In the genomic region with DNA sequence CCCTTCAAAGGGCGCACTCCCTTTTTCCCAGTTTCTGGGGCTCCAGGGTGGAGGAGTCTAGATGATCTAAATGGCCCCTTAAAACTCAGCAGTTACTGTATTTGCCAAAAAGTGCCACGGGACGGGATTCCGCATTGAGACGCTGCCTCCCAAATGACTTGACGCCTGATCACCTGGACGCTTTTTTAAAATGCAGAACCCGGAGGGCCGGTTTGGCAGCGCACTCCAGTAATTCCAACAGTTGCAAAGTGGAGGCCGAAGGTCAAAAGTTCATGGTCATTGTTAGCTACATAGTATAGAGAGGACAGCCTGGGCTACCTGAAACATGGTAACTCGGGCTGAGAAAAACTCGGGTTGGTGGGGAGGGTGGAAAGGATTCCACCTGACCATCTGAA, we compare ENCODE assay signal across 8 mouse cellular contexts. TPM values are rescaled to one million over a fixed set of nuclear protein-coding genes. Genes with fewer than 3 reads are reported as not detected.
DNase-seq lines count a peak whose midpoint lies in the region; ATAC-seq lines count a peak whose summit lies in the region.

No protein-coding gene starts in this region.

- H3K27me3 ChIP-seq in kidney, embryonic 14.5 days (ENCODE audit: control insufficient read depth, insufficient read depth, low read length), result no peaks in the 10 kb centered on the region
- H3K27me3 ChIP-seq in hindbrain, embryonic 14.5 days (ENCODE audit: control insufficient read depth, insufficient read depth, low read length), result no peaks in the 10 kb centered on the region
- H3K27me3 ChIP-seq in midbrain, embryonic 14.5 days (ENCODE audit: control insufficient read depth, insufficient read depth, low read length), result no peaks in the 10 kb centered on the region

- H3K27ac ChIP-seq in kidney, embryonic 14.5 days (ENCODE audit: low read depth, low read length), result no peak overlapping the region; the same call in 1 of the 2 replicates
- no peak overlapping the region for H3K27ac ChIP-seq in brown adipose tissue, adult 24 weeks (replicated peaks; ENCODE audit: low read depth, low read length)
- H3K27ac ChIP-seq in hindbrain, embryonic 14.5 days, result no peak overlapping the region
- H3K27ac ChIP-seq in midbrain, embryonic 14.5 days (replicated peaks; ENCODE audit: low read depth, low read length), result no peak overlapping the region

- DNase-seq in kidney, adult 18-20 months, result no peak
- DNase-seq in hindbrain, embryonic 14.5 days (ENCODE audit: low spot score), result no peak
- no peak for DNase-seq in midbrain, embryonic 14.5 days
- DNase-seq in adrenal gland, adult 18-20 months (ENCODE audit: low spot score in 2 of 2), result no peak
- DNase-seq in urinary bladder, postnatal 36 days (ENCODE audit: low spot score in 2 of 2), result no peak
- no peak for DNase-seq in spleen, postnatal 14 days (ENCODE audit: low spot score in 2 of 2)

- no peaks in the 10 kb centered on the region for H3K9me3 ChIP-seq in kidney, embryonic 14.5 days (ENCODE audit: control insufficient read depth, low read length)
- no peaks in the 10 kb centered on the region for H3K9me3 ChIP-seq in hindbrain, embryonic 14.5 days (ENCODE audit: control insufficient read depth, low read length)
- no peaks in the 10 kb centered on the region for H3K9me3 ChIP-seq in midbrain, embryonic 14.5 days (ENCODE audit: control insufficient read depth, low read length)

- WGBS in kidney, embryonic 14.5 days, result 1% methylated on average over 13 of the region's 13 CpGs
- 3% methylated on average over 13 of the region's 13 CpGs for WGBS in hindbrain, embryonic 14.5 days
- 3% methylated on average over 13 of the region's 13 CpGs for WGBS in midbrain, embryonic 14.5 days

- peak overlapping the region; percentile 68 for H3K9ac ChIP-seq in kidney, embryonic 14.5 days (ENCODE audit: low read depth, low read length)
- H3K9ac ChIP-seq in hindbrain, embryonic 14.5 days, result 0 out of 2 replicates have a peak overlapping the region, but pooled peaks have one; percentile 44
- 0 out of 2 replicates have a peak overlapping the region, but pooled peaks have one; percentile 9 for H3K9ac ChIP-seq in midbrain, embryonic 14.5 days (replicated peaks; ENCODE audit: low read length)

- peak overlapping the region; percentile 83 for H3K4me2 ChIP-seq in kidney, embryonic 14.5 days (replicated peaks; ENCODE audit: low read depth, low read length)
- peak overlapping the region; percentile 67 for H3K4me2 ChIP-seq in hindbrain, embryonic 14.5 days (replicated peaks)
- H3K4me2 ChIP-seq in midbrain, embryonic 14.5 days (ENCODE audit: low read length), result peak overlapping the region; percentile 82

- peak overlapping the region; percentile 77 for H3K4me3 ChIP-seq in kidney, embryonic 14.5 days (ENCODE audit: low read length)
- peak overlapping the region; percentile 30; the same call in 1 of the 2 replicates for H3K4me3 ChIP-seq in brown adipose tissue, adult 24 weeks (ENCODE audit: insufficient read depth, low read depth, low read length)
- peak overlapping the region; percentile 36 for H3K4me3 ChIP-seq in hindbrain, embryonic 14.5 days (replicated peaks; ENCODE audit: low read length)
- peak overlapping the region; percentile 41 for H3K4me3 ChIP-seq in midbrain, embryonic 14.5 days (replicated peaks; ENCODE audit: low read depth, low read length)

- 0 out of 2 replicates have a peak, but pooled peaks have one; percentile 40 for ATAC-seq in kidney, embryonic 14.5 days (ENCODE audit: low FRiP score, low TSS enrichment)
- ATAC-seq in hindbrain, embryonic 14.5 days (ENCODE audit: low FRiP score), result no peak
- no peak for ATAC-seq in midbrain, embryonic 14.5 days (ENCODE audit: low FRiP score, low TSS enrichment)

- peaks cover 17% of the 10 kb centered on the region; the same call in 1 of the 2 replicates for H3K36me3 ChIP-seq in kidney, embryonic 14.5 days (ENCODE audit: control insufficient read depth, insufficient read depth, low read length)
- no peaks in the 10 kb centered on the region for H3K36me3 ChIP-seq in hindbrain, embryonic 14.5 days (replicated peaks; ENCODE audit: control insufficient read depth, insufficient read depth)
- H3K36me3 ChIP-seq in midbrain, embryonic 14.5 days (ENCODE audit: control insufficient read depth, insufficient read depth, low read length), result no peaks in the 10 kb centered on the region

- H3K4me1 ChIP-seq in kidney, embryonic 14.5 days (ENCODE audit: control insufficient read depth, insufficient read depth, low read length), result peaks cover 11% of the 10 kb centered on the region; the same call in 1 of the 2 replicates
- no peaks in the 10 kb centered on the region for H3K4me1 ChIP-seq in brown adipose tissue, adult 24 weeks (ENCODE audit: control insufficient read depth, insufficient read depth, insufficient read length, low read length)
- 0 out of 2 replicates have a peak, but pooled peaks cover 6% of the 10 kb centered on the region for H3K4me1 ChIP-seq in hindbrain, embryonic 14.5 days (replicated peaks; ENCODE audit: control insufficient read depth, insufficient read depth, low read length)
- no peaks in the 10 kb centered on the region for H3K4me1 ChIP-seq in midbrain, embryonic 14.5 days (ENCODE audit: control insufficient read depth, insufficient read depth, low read length)

RNA-seq across cellular contexts. Expression of gene Iqgap3, which starts 0.5 kb away (rescaled TPM):
- 15.5 and 20.9 TPM in 2 replicates for polyA plus RNA-seq in kidney, embryonic 14.5 days (2014; fragmentation: Nextera tagmentation; extraction: Ambion mirVana)
- 1.1 TPM in 1 of 2 replicates, not detected in the other for polyA plus RNA-seq in brown adipose tissue, adult 24 weeks (2012; ENCODE audit: insufficient read depth, insufficient read length, missing spikeins)
- 2.4 and 3.1 TPM in 2 replicates for polyA plus RNA-seq in hindbrain, embryonic 14.5 days (2014; fragmentation: Nextera tagmentation; extraction: Ambion mirVana)
- 2.7 and 3.5 TPM in 2 replicates for polyA plus RNA-seq in midbrain, embryonic 14.5 days (2014; fragmentation: Nextera tagmentation; extraction: Ambion mirVana)
- total RNA-seq in adrenal gland, adult 18-20 months (2021), result under 1 TPM; 0.64 to 0.80 TPM

RNA-seq across cellular contexts. Expression of gene Ttc24, which starts 4.1 kb away (rescaled TPM):
- not detected in 2 replicates for polyA plus RNA-seq in kidney, embryonic 14.5 days (2014; fragmentation: Nextera tagmentation; extraction: Ambion mirVana)
- polyA plus RNA-seq in brown adipose tissue, adult 24 weeks (2012; ENCODE audit: insufficient read depth, insufficient read length, missing spikeins), result not detected in 2 replicates
- not detected in 2 replicates for polyA plus RNA-seq in hindbrain, embryonic 14.5 days (2014; fragmentation: Nextera tagmentation; extraction: Ambion mirVana)
- not detected in 2 replicates for polyA plus RNA-seq in midbrain, embryonic 14.5 days (2014; fragmentation: Nextera tagmentation; extraction: Ambion mirVana)
- not detected for total RNA-seq in adrenal gland, adult 18-20 months (2021)

RNA-seq across cellular contexts. Expression of gene Naxe, which starts 23.9 kb away (rescaled TPM):
- polyA plus RNA-seq in kidney, embryonic 14.5 days (2014; fragmentation: Nextera tagmentation; extraction: Ambion mirVana), result 159 and 171 TPM in 2 replicates
- 152 and 153 TPM in 2 replicates for polyA plus RNA-seq in brown adipose tissue, adult 24 weeks (2012; ENCODE audit: insufficient read depth, insufficient read length, missing spikeins)
- 152 and 167 TPM in 2 replicates for polyA plus RNA-seq in hindbrain, embryonic 14.5 days (2014; fragmentation: Nextera tagmentation; extraction: Ambion mirVana)
- polyA plus RNA-seq in midbrain, embryonic 14.5 days (2014; fragmentation: Nextera tagmentation; extraction: Ambion mirVana), result 150 and 172 TPM in 2 replicates
- 100 to 1,000 TPM; 155 to 159 TPM for total RNA-seq in adrenal gland, adult 18-20 months (2021)

RNA-seq across cellular contexts. Expression of gene Gpatch4, which starts 39.3 kb away (rescaled TPM):
- polyA plus RNA-seq in kidney, embryonic 14.5 days (2014; fragmentation: Nextera tagmentation; extraction: Ambion mirVana), result 48.1 and 48.6 TPM in 2 replicates
- polyA plus RNA-seq in brown adipose tissue, adult 24 weeks (2012; ENCODE audit: insufficient read depth, insufficient read length, missing spikeins), result 11.0 and 13.9 TPM in 2 replicates
- polyA plus RNA-seq in hindbrain, embryonic 14.5 days (2014; fragmentation: Nextera tagmentation; extraction: Ambion mirVana), result 29.8 and 30.4 TPM in 2 replicates
- polyA plus RNA-seq in midbrain, embryonic 14.5 days (2014; fragmentation: Nextera tagmentation; extraction: Ambion mirVana), result 22.9 and 30.3 TPM in 2 replicates
- total RNA-seq in adrenal gland, adult 18-20 months (2021), result 10 to 100 TPM; 15.9 to 18.9 TPM

RNA-seq across cellular contexts. Expression of gene Hapln2, which starts 54.8 kb away (rescaled TPM):
- polyA plus RNA-seq in kidney, embryonic 14.5 days (2014; fragmentation: Nextera tagmentation; extraction: Ambion mirVana), result not detected in 2 replicates
- not detected in 2 replicates for polyA plus RNA-seq in brown adipose tissue, adult 24 weeks (2012; ENCODE audit: insufficient read depth, insufficient read length, missing spikeins)
- 0.41 and 0.67 TPM in 2 replicates for polyA plus RNA-seq in hindbrain, embryonic 14.5 days (2014; fragmentation: Nextera tagmentation; extraction: Ambion mirVana)
- polyA plus RNA-seq in midbrain, embryonic 14.5 days (2014; fragmentation: Nextera tagmentation; extraction: Ambion mirVana), result 0.47 and 0.57 TPM in 2 replicates
- total RNA-seq in adrenal gland, adult 18-20 months (2021), result not detected

Comparison
In these comparisons a context has a peak if more than half of its experiments do, and no peak if none do; other contexts are left out.
1. H3K9ac ChIP-seq: peak in every context shown above with its lines; median percentile 68 in kidney, embryonic 14.5 days; 44 in hindbrain, embryonic 14.5 days; 9 in midbrain, embryonic 14.5 days.